Mouse (Mus musculus): ENCODE measurements around the gene Abca4.

GRCm38 (mm10) chr3:122207766-122208165, 163.5 kb downstream of the Abca4 start:
- TF ChIP-seq POLR2A (IDR thresholded peaks at IDR 0.05; ENCODE audit: borderline replicate concordance, extremely low read depth, insufficient read depth, insufficient read length, poor library complexity, severe bottlenecking): no peak
- TF ChIP-seq CTCF (IDR thresholded peaks at IDR 0.05; ENCODE audit: borderline replicate concordance, extremely low read depth, insufficient read depth, insufficient read length): no peak

All from brain, embryonic 14.5 days (tissue).